Mouse (Mus musculus): ENCODE measurements at regions not wholly inside any gene's neighbourhood (a gene's known extent, or its start where the extent isn't known, plus 50 kb on each side); places are given as distances from the start of the nearest gene placed in this dataset.

- WGBS, result 73% methylated on average over 6 of the region's 6 CpGs
- Histone ChIP-seq H3K4me1 (ENCODE audit: control insufficient read depth, insufficient read depth, low read length) (peaks cover 7% of the 10 kb centered on the region), H3K4me3 (replicated peaks; ENCODE audit: extremely low read depth, low read depth, low read length) (no peak overlapping the region)
- DNase-seq, result no peak
- TF ChIP-seq POLR2A (IDR thresholded peaks at IDR 0.05; ENCODE audit: borderline replicate concordance, extremely low read depth, low read depth, low read length) (no peak), CTCF (IDR thresholded peaks at IDR 0.05; ENCODE audit: insufficient read depth, low read length) (no peak)
Observed at GRCm38 (mm10) chr7:68686396-68687139, 62.5 kb downstream of the Arrdc4 start.

GRCm38 (mm10) chr7:68682929-68683643 lies 66.0 kb downstream of the Arrdc4 start:
- WGBS, result 28% methylated on average over 5 of the region's 5 CpGs
- Histone ChIP-seq H3K4me1 (ENCODE audit: control insufficient read depth, insufficient read depth, low read length) (peaks cover 7% of the 10 kb centered on the region), H3K4me3 (replicated peaks; ENCODE audit: extremely low read depth, low read depth, low read length) (no peak overlapping the region)
- DNase-seq, result no peak
- no peak for TF ChIP-seq CTCF (IDR thresholded peaks at IDR 0.05; ENCODE audit: insufficient read depth, low read length)

DNA sequence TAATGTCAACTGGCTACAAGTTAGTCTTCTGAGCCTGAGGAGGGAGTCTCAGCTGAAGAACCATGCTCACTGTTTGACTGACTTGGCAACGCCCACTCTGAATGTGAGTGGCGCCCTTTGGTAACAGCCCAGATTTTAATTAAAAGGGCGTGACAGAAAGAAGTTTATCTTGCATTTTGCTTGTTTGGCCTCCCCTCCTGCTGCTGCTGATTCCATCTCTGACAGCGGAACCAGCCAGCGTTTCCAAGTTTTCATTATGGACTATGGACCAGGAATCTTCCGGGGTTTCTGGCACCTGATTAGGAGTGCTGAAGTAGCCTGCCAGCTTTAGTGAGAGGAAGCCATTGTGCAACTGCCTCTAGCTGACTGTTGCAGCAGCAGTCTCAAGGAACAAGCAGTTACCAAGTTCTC lies 66.7 kb downstream of the Arrdc4 start:
- Histone ChIP-seq H3K4me1 (ENCODE audit: control insufficient read depth, insufficient read depth, low read length) (peaks cover 7% of the 10 kb centered on the region), H3K4me3 (replicated peaks; ENCODE audit: extremely low read depth, low read depth, low read length) (no peak overlapping the region)
- DNase-seq, result peak; percentile 13
- TF ChIP-seq CTCF (IDR thresholded peaks at IDR 0.05; ENCODE audit: insufficient read depth, low read length) (no peak), POLR2A (IDR thresholded peaks at IDR 0.05; ENCODE audit: borderline replicate concordance, extremely low read depth, low read depth, low read length) (no peak)
- WGBS, result 16% methylated on average over 6 of the region's 6 CpGs

DNA sequence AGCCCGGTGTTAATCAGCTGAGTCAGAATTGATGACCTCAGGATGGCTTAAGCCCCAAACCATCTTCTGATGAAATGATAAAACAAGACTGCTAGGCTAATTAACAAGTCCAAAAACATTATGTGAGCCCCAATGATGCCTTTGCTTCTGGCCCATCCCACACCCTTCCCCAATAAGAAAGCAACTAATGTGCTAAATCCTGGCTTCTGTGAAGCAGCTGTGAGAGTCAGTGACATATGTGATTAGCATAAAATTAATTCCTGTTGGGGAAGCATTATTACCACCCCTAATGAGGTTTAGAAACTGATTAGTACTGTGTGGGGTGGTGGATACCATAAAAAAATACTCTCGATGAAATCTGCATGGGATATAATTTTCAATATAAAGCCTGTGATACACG lies 69.3 kb downstream of the Arrdc4 start:
- WGBS, result 91% methylated on average over 3 of the region's 3 CpGs
- TF ChIP-seq POLR2A (IDR thresholded peaks at IDR 0.05; ENCODE audit: borderline replicate concordance, extremely low read depth, low read depth, low read length) (no peak), CTCF (IDR thresholded peaks at IDR 0.05; ENCODE audit: insufficient read depth, low read length) (no peak)
- peaks cover 7% of the 10 kb centered on the region for H3K4me1 ChIP-seq (ENCODE audit: control insufficient read depth, insufficient read depth, low read length)
- H3K4me3 ChIP-seq (replicated peaks; ENCODE audit: extremely low read depth, low read depth, low read length), result no peak overlapping the region
- DNase-seq, result no peak

GRCm38 (mm10) chr7:68667790-68668732 lies 81.0 kb downstream of the Arrdc4 start:
- Histone ChIP-seq H3K4me1 (ENCODE audit: control insufficient read depth, insufficient read depth, low read length) (no peaks in the 10 kb centered on the region), H3K4me3 (replicated peaks; ENCODE audit: extremely low read depth, low read depth, low read length) (no peak overlapping the region)
- DNase-seq, result no peak
- TF ChIP-seq CTCF (IDR thresholded peaks at IDR 0.05; ENCODE audit: insufficient read depth, low read length) (no peak), POLR2A (IDR thresholded peaks at IDR 0.05; ENCODE audit: borderline replicate concordance, extremely low read depth, low read depth, low read length) (no peak)
- WGBS, result 52% methylated on average over 12 of the region's 12 CpGs

- H3K4me3 ChIP-seq (replicated peaks; ENCODE audit: extremely low read depth, low read depth, low read length), result no peak overlapping the region
- H3K4me1 ChIP-seq (ENCODE audit: control insufficient read depth, insufficient read depth, low read length), result no peaks in the 10 kb centered on the region
- no peak for TF ChIP-seq POLR2A (IDR thresholded peaks at IDR 0.05; ENCODE audit: borderline replicate concordance, extremely low read depth, low read depth, low read length)
- TF ChIP-seq CTCF (IDR thresholded peaks at IDR 0.05; ENCODE audit: insufficient read depth, low read length), result 0 out of 2 replicates have a peak, but pooled peaks have one; percentile 24
- DNase-seq, result peak; percentile 17
- WGBS, result 58% methylated on average over 4 of the region's 4 CpGs
Observed at GRCm38 (mm10) chr7:68667215-68667614, 81.8 kb downstream of the Arrdc4 start.

GRCm38 (mm10) chr7:68656354-68656753 lies 92.7 kb downstream of the Arrdc4 start:
- TF ChIP-seq POLR2A (IDR thresholded peaks at IDR 0.05; ENCODE audit: borderline replicate concordance, extremely low read depth, low read depth, low read length) (no peak), CTCF (IDR thresholded peaks at IDR 0.05; ENCODE audit: insufficient read depth, low read length) (no peak)
- H3K4me3 ChIP-seq (replicated peaks; ENCODE audit: extremely low read depth, low read depth, low read length), result no peak overlapping the region
- DNase-seq, result no peak
- H3K4me1 ChIP-seq (ENCODE audit: control insufficient read depth, insufficient read depth, low read length), result no peaks in the 10 kb centered on the region

DNA sequence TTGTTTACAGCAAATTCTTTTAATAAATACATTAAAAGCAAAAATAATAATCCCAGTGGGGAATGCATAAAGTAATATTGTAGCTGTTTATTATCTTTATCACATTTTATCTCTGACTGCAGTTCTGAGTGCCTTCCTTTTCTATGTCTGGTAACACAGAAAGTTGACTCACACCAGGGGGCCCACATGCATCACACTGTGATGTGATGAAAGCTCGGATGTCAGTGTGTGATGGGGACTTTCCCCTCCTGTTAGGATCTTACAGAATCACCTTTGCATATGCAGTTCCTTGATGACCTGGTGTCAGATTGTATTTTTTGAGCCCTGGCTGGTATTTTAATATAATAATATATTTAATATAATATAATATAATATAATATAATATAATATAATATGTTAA lies 95.5 kb downstream of the Arrdc4 start:
- WGBS, result 73% methylated on average over 1 of the region's 1 CpGs
- H3K4me1 ChIP-seq (ENCODE audit: control insufficient read depth, insufficient read depth, low read length), result no peaks in the 10 kb centered on the region
- DNase-seq, result no peak
- no peak for TF ChIP-seq POLR2A (IDR thresholded peaks at IDR 0.05; ENCODE audit: borderline replicate concordance, extremely low read depth, low read depth, low read length)
- no peak for TF ChIP-seq CTCF (IDR thresholded peaks at IDR 0.05; ENCODE audit: insufficient read depth, low read length)
- no peak overlapping the region for H3K4me3 ChIP-seq (replicated peaks; ENCODE audit: extremely low read depth, low read depth, low read length)

GRCm38 (mm10) chr7:68651418-68651817 lies 97.6 kb downstream of the Arrdc4 start:
- H3K4me1 ChIP-seq (ENCODE audit: control insufficient read depth, insufficient read depth, low read length), result no peaks in the 10 kb centered on the region
- DNase-seq, result no peak
- TF ChIP-seq POLR2A (IDR thresholded peaks at IDR 0.05; ENCODE audit: borderline replicate concordance, extremely low read depth, low read depth, low read length) (no peak), CTCF (IDR thresholded peaks at IDR 0.05; ENCODE audit: insufficient read depth, low read length) (no peak; the same call in 1 of the 2 replicates)
- H3K4me3 ChIP-seq (replicated peaks; ENCODE audit: extremely low read depth, low read depth, low read length), result no peak overlapping the region
- WGBS, result 61% methylated on average over 4 of the region's 4 CpGs
